8 mouse cellular contexts compared by ENCODE assay signal in genomic region chr5:36621058-36621449, GRCm38 (mm10). TPM values are rescaled to one million over a fixed set of nuclear protein-coding genes. Genes with fewer than 3 reads are reported as not detected.
DNase-seq lines count a peak whose midpoint lies in the region; ATAC-seq and TF ChIP-seq lines count a peak whose summit lies in the region.
"Had no signal": no experiment of that assay in that cellular context is flagged by ENCODE, and none has a peak within 500 bp of the region (broad histone marks: within the 10 kb centered on the region; RNA-seq: fewer than 3 reads in every experiment).

No protein-coding gene starts in this region.

- WGBS in kidney, embryonic 16.5 days = 75% methylated on average over 5 of the region's 5 CpGs
- WGBS in heart, embryonic 16.5 days = 28% methylated on average over 5 of the region's 5 CpGs
- 89% methylated on average over 5 of the region's 5 CpGs for WGBS in forebrain, embryonic 16.5 days

- no peak for DNase-seq in kidney, adult 8-10 months
- DNase-seq in retina, embryonic 14.5 days (ENCODE audit: low spot score) = peak; percentile 25
- no peak for DNase-seq in urinary bladder, adult 18-20 months (ENCODE audit: low spot score in 2 of 2)
- DNase-seq: cerebellum, adult 18-20 months had no signal

- no peaks in the 10 kb centered on the region for H3K9me3 ChIP-seq in kidney, embryonic 16.5 days (ENCODE audit: low read length)
- no peaks in the 10 kb centered on the region for H3K9me3 ChIP-seq in heart, embryonic 16.5 days (replicated peaks; ENCODE audit: control insufficient read depth, low read length)
- no peaks in the 10 kb centered on the region for H3K9me3 ChIP-seq in forebrain, embryonic 16.5 days (ENCODE audit: control insufficient read depth, low read length)

- peaks cover 13% of the 10 kb centered on the region for H3K36me3 ChIP-seq in kidney, embryonic 16.5 days (ENCODE audit: insufficient read depth, low read length)
- peaks cover 17% of the 10 kb centered on the region for H3K36me3 ChIP-seq in heart, embryonic 16.5 days (ENCODE audit: control insufficient read depth, insufficient read depth)
- peaks cover 9% of the 10 kb centered on the region for H3K36me3 ChIP-seq in forebrain, embryonic 16.5 days (ENCODE audit: control insufficient read depth, insufficient read depth)

- no peak for TF ChIP-seq POLR2A in cortical plate, adult 2 months (IDR thresholded peaks at IDR 0.05; ENCODE audit: extremely low read depth, insufficient read depth, low read length)

- no peak overlapping the region for H3K4me2 ChIP-seq in kidney, embryonic 16.5 days (replicated peaks; ENCODE audit: low read depth, low read length)
- H3K4me2 ChIP-seq in heart, embryonic 16.5 days (ENCODE audit: low read depth, low read length) = peak overlapping the region; percentile 59
- no peak overlapping the region for H3K4me2 ChIP-seq in forebrain, embryonic 16.5 days (ENCODE audit: low read length)

- H3K27me3 ChIP-seq in kidney, embryonic 16.5 days (ENCODE audit: insufficient read depth, low read length) = no peaks in the 10 kb centered on the region
- no peaks in the 10 kb centered on the region for H3K27me3 ChIP-seq in heart, embryonic 16.5 days (ENCODE audit: control insufficient read depth, insufficient read depth, low read length)
- H3K27me3 ChIP-seq in forebrain, embryonic 16.5 days (replicated peaks; ENCODE audit: control insufficient read depth, insufficient read depth, low read length) = no peaks in the 10 kb centered on the region

- ATAC-seq in kidney, embryonic 16.5 days (ENCODE audit: low FRiP score, low TSS enrichment) = no peak
- ATAC-seq in heart, embryonic 16.5 days (replicated peaks; ENCODE audit: extremely low read depth, insufficient read depth, low FRiP score) = peak; percentile 49; the same call in 1 of the 2 replicates
- no peak for ATAC-seq in forebrain, embryonic 16.5 days

- H3K4me1 ChIP-seq in kidney, embryonic 16.5 days (ENCODE audit: insufficient read depth, low read length) = peaks cover 14% of the 10 kb centered on the region
- H3K4me1 ChIP-seq in cortical plate, adult 2 months (ENCODE audit: control insufficient read depth, insufficient read depth, low read length) = peaks cover 14% of the 10 kb centered on the region
- H3K4me1 ChIP-seq in heart, embryonic 16.5 days (ENCODE audit: control insufficient read depth, insufficient read depth, low read length) = peaks cover 30% of the 10 kb centered on the region
- H3K4me1 ChIP-seq in forebrain, embryonic 16.5 days (replicated peaks; ENCODE audit: control insufficient read depth, insufficient read depth, low read length) = no peaks in the 10 kb centered on the region

- no peak overlapping the region for H3K27ac ChIP-seq in kidney, embryonic 16.5 days (ENCODE audit: low read length)
- H3K27ac ChIP-seq in cortical plate, adult 2 months (ENCODE audit: insufficient read depth, low read length) = peak overlapping the region; percentile 58; the same call in 1 of the 2 replicates
- H3K27ac ChIP-seq in heart, embryonic 16.5 days (ENCODE audit: low read length) = peak overlapping the region; percentile 88
- no peak overlapping the region for H3K27ac ChIP-seq in forebrain, embryonic 16.5 days (ENCODE audit: low read length)

- no peak overlapping the region for H3K4me3 ChIP-seq in kidney, embryonic 16.5 days (ENCODE audit: low read length)
- no peak overlapping the region for H3K4me3 ChIP-seq in cortical plate, adult 2 months (ENCODE audit: insufficient read depth, low read length)
- peak overlapping the region; percentile 34 for H3K4me3 ChIP-seq in heart, embryonic 16.5 days (ENCODE audit: low read length)
- no peak overlapping the region for H3K4me3 ChIP-seq in forebrain, embryonic 16.5 days (replicated peaks; ENCODE audit: low read length)

- peak overlapping the region; percentile 18; the same call in 1 of the 2 replicates for H3K9ac ChIP-seq in kidney, embryonic 16.5 days (replicated peaks; ENCODE audit: low read length)
- H3K9ac ChIP-seq in heart, embryonic 16.5 days (ENCODE audit: low read length) = peak overlapping the region; percentile 18; the same call in 1 of the 2 replicates
- H3K9ac ChIP-seq in forebrain, embryonic 16.5 days (replicated peaks; ENCODE audit: low read depth, low read length) = no peak overlapping the region

- TF ChIP-seq CTCF in cortical plate, adult 2 months (IDR thresholded peaks at IDR 0.05; ENCODE audit: extremely low read depth, insufficient read depth, low read length) = no peak

RNA-seq across cellular contexts. Expression of gene Tbc1d14, which starts 28.0 kb away (rescaled TPM):
- 53.9 and 54.8 TPM in 2 replicates for polyA plus RNA-seq in kidney, embryonic 16.5 days (2015; fragmentation: Nextera tagmentation; extraction: Ambion mirVana)
- 67.0 and 68.4 TPM in 2 replicates for polyA plus RNA-seq in cortical plate, adult 2 months (2012; rRNA removed)
- polyA plus RNA-seq in heart, embryonic 16.5 days (2015; fragmentation: Nextera tagmentation; extraction: Ambion mirVana) = 18.0 and 18.2 TPM in 2 replicates
- polyA plus RNA-seq in forebrain, embryonic 16.5 days (2015; fragmentation: Nextera tagmentation; extraction: Ambion mirVana) = 118 and 123 TPM in 2 replicates

Comparison
In these comparisons a context has a peak if more than half of its experiments do, and no peak if none do; other contexts are left out.
1. H3K27ac ChIP-seq: peak in cortical plate, adult 2 months (single experiment) and heart, embryonic 16.5 days (single experiment); none in kidney, embryonic 16.5 days (single experiment) and forebrain, embryonic 16.5 days (single experiment).